Mouse (Mus musculus) intestine, embryonic 15.5 days (tissue): ENCODE results near the gene Slc41a1. TPM values are rescaled to one million over a fixed set of nuclear protein-coding genes. Genes with fewer than 3 reads are reported as not detected.

ENCODE experiments used
- ATAC-seq: fragments of 200-750 bp; cut with Nextera tagmentation; 2 replicates; pipeline ENCODE4 v1.8.0; 2017; ENCODE audit warnings: moderate TSS enrichment, moderate library complexity
- H3K27ac ChIP-seq: fragments of 300-500 bp; sonication (generic); 2 replicates; pipeline ENCODE4 v1.5.1; 2015; ENCODE audit warnings: mild to moderate bottlenecking, inconsistent platforms
- H3K27me3 ChIP-seq: fragments of 300-500 bp; sonication (generic); replicated peaks from 2 replicates; pipeline ENCODE4 v1.6.1; 2015; ENCODE audit warnings: inconsistent platforms
- H3K36me3 ChIP-seq: fragments of 300-500 bp; sonication (generic); 2 replicates; pipeline ENCODE4 v1.6.1; 2015; ENCODE audit warnings: inconsistent platforms
- H3K4me1 ChIP-seq: fragments of 300-500 bp; sonication (generic); replicated peaks from 2 replicates; pipeline ENCODE4 v1.6.1; 2015; ENCODE audit warnings: inconsistent platforms
- H3K4me2 ChIP-seq: fragments of 300-500 bp; sonication (generic); replicated peaks from 2 replicates; pipeline ENCODE4 v1.6.1; 2015; ENCODE audit warnings: mild to moderate bottlenecking, inconsistent platforms
- H3K4me3 ChIP-seq: fragments of 300-500 bp; sonication (generic); replicated peaks from 2 replicates; pipeline ENCODE4 v1.5.1; 2015; ENCODE audit warnings: inconsistent platforms
- H3K9ac ChIP-seq: fragments of 300-500 bp; sonication (generic); 2 replicates; pipeline ENCODE4 v1.6.1; 2015; ENCODE audit warnings: inconsistent platforms
- H3K9me3 ChIP-seq: fragments of 300-500 bp; sonication (generic); 2 replicates; pipeline ENCODE4 v1.6.1; 2016; ENCODE audit warnings: inconsistent platforms
- WGBS: fragments of 180-500 bp; shearing (Covaris S2); methylation state at CpG from one replicate; pipeline ENCODE4 v1.1.7; 2015; 5-methylcytosine and 5-hydroxymethylcytosine counted together
- polyA plus RNA-seq: library from polyadenylated mRNA; unstranded; fragments of >200 nt; fragmentation: Nextera tagmentation; extraction: Ambion mirVana; gene quantifications from 2 replicates; pipeline ENCODE4 v1.2.1, GENCODE M21; 2015

The Slc41a1 gene
- 10.5 and 10.7 TPM in 2 replicates for polyA plus RNA-seq

DNA sequence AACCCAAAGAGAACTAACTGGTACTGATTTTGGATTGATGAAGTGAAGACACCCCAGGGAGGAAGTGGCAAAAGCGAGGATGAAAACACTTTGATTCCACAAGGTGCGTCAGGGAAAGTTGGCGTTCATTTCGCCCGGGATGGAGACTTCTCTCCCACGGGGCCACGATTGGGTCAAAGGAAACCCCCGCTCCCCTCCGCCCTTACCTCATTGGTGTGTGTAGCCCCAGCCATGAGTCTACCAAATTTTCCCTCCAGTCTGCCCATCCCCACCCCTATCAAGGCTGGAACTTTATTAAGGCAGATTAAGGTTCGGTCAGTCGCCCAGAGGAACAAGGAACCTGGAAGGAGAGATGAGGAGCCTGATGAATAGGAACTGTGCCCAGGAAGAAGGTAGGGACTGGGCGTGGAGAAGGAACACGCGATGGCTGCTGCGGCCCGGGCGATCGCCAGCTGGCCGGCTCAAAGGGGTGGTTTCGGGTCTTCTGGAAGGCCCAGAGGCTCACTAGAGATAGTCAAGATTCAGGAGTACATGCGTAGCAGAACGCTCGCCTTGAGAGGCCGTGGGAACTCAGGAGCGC is at the start of gene Slc41a1:
Slc41a1 (plus strand) TSS at position 287 of the 580 bp plus-strand sequence.
- no peaks in the 10 kb centered on the region for H3K36me3 ChIP-seq
- peak within 1 kb of the TSS; percentile 81 for H3K4me2 ChIP-seq
- H3K27me3 ChIP-seq, result no peaks in the 10 kb centered on the region
- peaks cover 9% of the 10 kb centered on the region for H3K4me1 ChIP-seq
- peak within 1 kb of the TSS; percentile 76 for H3K27ac ChIP-seq
- WGBS, result 4% methylated on average over 25 of the region's 25 CpGs
- ATAC-seq, result peak; percentile 75
- peak within 1 kb of the TSS; percentile 75 for H3K9ac ChIP-seq
- H3K9me3 ChIP-seq, result no peaks in the 10 kb centered on the region
- peak within 1 kb of the TSS; percentile 77 for H3K4me3 ChIP-seq

- H3K27me3 ChIP-seq, result no peaks in the 10 kb centered on the region
- no peak overlapping the region for H3K9ac ChIP-seq
- no peak overlapping the region for H3K27ac ChIP-seq
- WGBS, result 36% methylated on average over 3 of the region's 3 CpGs
- H3K4me1 ChIP-seq, result 0 out of 2 replicates have a peak, but pooled peaks cover 3% of the 10 kb centered on the region
- H3K4me2 ChIP-seq, result no peak overlapping the region
- ATAC-seq, result no peak
- no peaks in the 10 kb centered on the region for H3K36me3 ChIP-seq
- no peaks in the 10 kb centered on the region for H3K9me3 ChIP-seq
- H3K4me3 ChIP-seq, result no peak overlapping the region
Measured at GRCm38 (mm10) chr1:131794591-131794990, 32.7 kb upstream of the Slc41a1 start.

DNA sequence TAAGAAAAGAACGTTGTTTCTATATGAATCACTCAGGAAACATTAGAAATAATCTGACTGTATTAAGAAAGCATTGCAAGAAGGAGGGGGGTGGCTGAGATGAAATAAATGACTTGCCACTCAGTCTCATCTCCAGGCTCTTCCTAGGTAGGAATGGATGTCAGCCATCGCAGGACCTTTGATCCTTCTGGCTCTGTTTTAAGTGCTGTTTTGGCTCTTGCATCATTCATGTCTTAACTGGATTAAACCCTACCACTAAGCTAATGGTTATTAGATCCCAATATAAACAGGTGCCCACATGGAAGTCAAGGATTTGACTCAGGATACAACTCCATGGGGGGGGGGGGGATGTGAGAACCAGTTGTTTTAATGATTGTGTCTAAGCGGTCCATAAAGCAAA is 32.1 kb upstream of the Slc41a1 start:
- Histone ChIP-seq H3K4me1 (0 out of 2 replicates have a peak, but pooled peaks cover 3% of the 10 kb centered on the region), H3K4me2 (no peak overlapping the region), H3K36me3 (no peaks in the 10 kb centered on the region), H3K9me3 (no peaks in the 10 kb centered on the region), H3K9ac (no peak overlapping the region), H3K27ac (no peak overlapping the region), H3K27me3 (no peaks in the 10 kb centered on the region), H3K4me3 (no peak overlapping the region)
- no peak for ATAC-seq
- WGBS, result 71% methylated on average over 3 of the region's 3 CpGs

- H3K27me3 ChIP-seq, result no peaks in the 10 kb centered on the region
- H3K4me1 ChIP-seq, result 0 out of 2 replicates have a peak, but pooled peaks cover 3% of the 10 kb centered on the region
- peak; percentile 88 for ATAC-seq
- peak within 1 kb of the TSS; percentile 26; the same call in 1 of the 2 replicates for H3K4me3 ChIP-seq
- WGBS, result 10% methylated on average over 26 of the region's 26 CpGs
- peak within 1 kb of the TSS; percentile 60 for H3K4me2 ChIP-seq
- H3K9ac ChIP-seq, result peak within 1 kb of the TSS; percentile 28
- H3K9me3 ChIP-seq, result no peaks in the 10 kb centered on the region
- H3K27ac ChIP-seq, result no peak within 1 kb of the TSS
- H3K36me3 ChIP-seq, result no peaks in the 10 kb centered on the region
Measured at GRCm38 (mm10) chr1:131797202-131797909, 29.9 kb upstream of the Slc41a1 start, which contains the start of gene Pm20d1. Pm20d1 (plus strand) TSS chr1:131797381.

DNA sequence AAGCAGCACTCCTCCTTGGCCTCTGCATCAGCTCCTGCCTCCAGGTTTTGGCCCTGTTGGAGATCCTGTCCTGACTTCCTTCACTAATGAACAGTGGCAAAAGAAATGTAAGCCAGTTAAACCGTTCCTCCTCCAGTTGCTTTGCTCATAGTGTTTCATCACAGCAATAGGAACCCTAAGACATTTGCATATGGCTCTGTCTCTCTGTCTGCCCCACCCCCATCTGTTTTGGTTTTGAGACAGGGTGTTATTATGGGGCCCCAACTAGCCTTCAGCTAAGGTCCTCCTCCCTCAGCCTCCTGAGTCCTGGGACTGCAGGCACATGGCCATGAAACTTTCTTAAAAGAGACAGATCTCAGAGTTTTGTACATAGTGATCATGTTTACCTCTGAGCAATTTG is 27.3 kb upstream of the Slc41a1 start:
- Histone ChIP-seq H3K4me1 (0 out of 2 replicates have a peak, but pooled peaks cover 3% of the 10 kb centered on the region), H3K27ac (no peak overlapping the region), H3K9ac (no peak overlapping the region), H3K4me2 (no peak overlapping the region), H3K9me3 (no peaks in the 10 kb centered on the region), H3K4me3 (no peak overlapping the region), H3K27me3 (no peaks in the 10 kb centered on the region), H3K36me3 (no peaks in the 10 kb centered on the region)
- WGBS, result 58% methylated on average over 1 of the region's 1 CpGs
- ATAC-seq, result no peak

DNA sequence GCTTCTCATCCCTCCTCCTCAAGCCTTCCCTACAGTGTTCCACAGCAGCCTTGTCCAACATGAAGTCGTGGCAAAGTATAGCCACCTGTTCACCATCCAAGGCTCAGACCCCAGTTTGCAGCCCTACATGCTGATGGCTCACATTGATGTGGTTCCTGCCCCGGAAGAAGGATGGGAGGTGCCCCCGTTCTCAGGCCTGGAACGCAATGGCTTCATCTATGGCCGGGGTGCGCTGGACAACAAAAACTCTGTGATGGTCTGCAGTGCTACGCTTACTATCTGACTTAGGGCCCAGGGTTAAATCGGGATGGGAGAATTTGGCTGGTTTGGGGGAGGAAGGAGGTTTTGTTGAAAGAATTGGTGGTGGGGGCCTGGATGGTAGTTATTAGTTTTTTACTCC is 26.2 kb upstream of the Slc41a1 start:
- Histone ChIP-seq H3K4me3 (no peak overlapping the region), H3K9ac (no peak overlapping the region), H3K4me2 (no peak overlapping the region), H3K36me3 (no peaks in the 10 kb centered on the region), H3K4me1 (0 out of 2 replicates have a peak, but pooled peaks cover 3% of the 10 kb centered on the region), H3K27ac (no peak overlapping the region), H3K9me3 (no peaks in the 10 kb centered on the region), H3K27me3 (no peaks in the 10 kb centered on the region)
- 94% methylated on average over 8 of the region's 8 CpGs for WGBS
- ATAC-seq, result no peak

DNA sequence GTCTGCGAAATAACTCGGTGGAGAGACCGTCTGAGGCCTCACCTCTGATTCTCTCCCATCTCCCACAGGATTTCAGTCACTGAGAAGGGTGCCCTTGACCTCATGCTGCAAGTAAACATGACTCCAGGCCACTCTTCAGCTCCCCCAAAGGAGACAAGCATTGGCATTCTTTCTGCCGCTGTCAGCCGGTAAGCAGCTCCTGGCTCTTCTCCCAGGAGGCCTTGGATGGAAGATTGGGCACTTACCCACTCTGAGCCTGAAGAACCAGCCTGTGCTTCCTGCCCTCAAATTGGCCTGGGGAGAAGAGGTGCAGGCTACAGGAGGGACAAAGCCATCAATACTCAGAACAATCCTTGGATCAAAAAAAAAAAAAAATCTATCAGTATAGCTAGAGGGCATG is 24.6 kb upstream of the Slc41a1 start:
- no peak overlapping the region for H3K4me3 ChIP-seq

DNA sequence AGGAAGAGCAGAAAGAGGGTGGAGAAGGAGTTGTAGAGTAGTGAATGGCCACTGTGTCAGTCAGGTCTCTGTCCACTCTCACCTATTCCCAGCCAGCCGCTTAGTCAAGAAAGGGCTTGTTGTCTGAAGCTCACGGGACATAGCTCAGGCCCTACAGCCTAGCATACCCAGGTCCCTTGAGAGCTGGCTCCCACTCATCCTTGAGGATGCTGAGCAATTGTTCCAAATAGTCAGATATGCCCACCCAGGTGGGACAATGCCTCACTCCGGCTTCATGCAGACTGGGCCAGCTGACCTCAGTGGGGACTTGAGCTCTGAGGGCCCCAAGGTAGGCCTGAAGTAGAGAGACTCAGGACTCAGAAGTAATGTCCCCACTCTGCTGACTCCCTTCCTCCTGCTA is 23.1 kb upstream of the Slc41a1 start:
- no peaks in the 10 kb centered on the region for H3K9me3 ChIP-seq
- H3K27me3 ChIP-seq, result no peaks in the 10 kb centered on the region
- no peak for ATAC-seq
- no peak overlapping the region for H3K9ac ChIP-seq
- no peak overlapping the region for H3K4me2 ChIP-seq
- no peak overlapping the region for H3K27ac ChIP-seq
- no peak overlapping the region for H3K4me3 ChIP-seq
- 94% methylated on average over 3 of the region's 3 CpGs for WGBS
- H3K36me3 ChIP-seq, result no peaks in the 10 kb centered on the region
- H3K4me1 ChIP-seq, result no peaks in the 10 kb centered on the region

More for the DNA sequence above, 24.6 kb upstream of the Slc41a1 start:
- H3K27ac ChIP-seq, result no peak overlapping the region
- H3K27me3 ChIP-seq, result no peaks in the 10 kb centered on the region
- H3K9me3 ChIP-seq, result no peaks in the 10 kb centered on the region
- no peak overlapping the region for H3K9ac ChIP-seq
- no peak overlapping the region for H3K4me2 ChIP-seq
- no peak for ATAC-seq
- H3K4me1 ChIP-seq, result 0 out of 2 replicates have a peak, but pooled peaks cover under 1% of the 10 kb centered on the region
- H3K36me3 ChIP-seq, result no peaks in the 10 kb centered on the region
- 79% methylated on average over 5 of the region's 5 CpGs for WGBS

DNA sequence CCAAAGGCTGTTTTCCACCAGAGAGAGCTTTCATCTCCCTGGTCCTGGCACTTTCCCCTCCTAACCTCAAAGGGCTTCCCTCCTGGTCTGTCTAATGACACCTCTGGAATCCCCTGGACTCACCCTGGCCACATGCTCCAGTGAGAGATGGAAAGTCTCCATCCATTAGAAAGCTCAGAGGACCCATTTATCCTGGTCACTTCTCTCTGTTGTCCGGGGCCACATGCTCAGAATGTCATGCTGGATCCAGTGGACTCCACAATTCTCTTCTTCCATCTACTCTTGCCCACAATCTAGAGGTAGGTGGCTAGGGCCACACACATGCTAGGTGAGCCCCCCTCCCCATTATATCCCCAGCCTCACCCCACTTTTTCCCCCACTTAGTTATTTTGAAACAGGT is 18.3 kb upstream of the Slc41a1 start:
- H3K4me1 ChIP-seq, result no peaks in the 10 kb centered on the region
- no peak overlapping the region for H3K4me3 ChIP-seq
- no peak overlapping the region for H3K9ac ChIP-seq
- H3K9me3 ChIP-seq, result no peaks in the 10 kb centered on the region
- H3K27ac ChIP-seq, result no peak overlapping the region
- WGBS, result 75% methylated on average over 1 of the region's 1 CpGs
- H3K4me2 ChIP-seq, result no peak overlapping the region
- no peak for ATAC-seq
- no peaks in the 10 kb centered on the region for H3K27me3 ChIP-seq
- H3K36me3 ChIP-seq, result no peaks in the 10 kb centered on the region

DNA sequence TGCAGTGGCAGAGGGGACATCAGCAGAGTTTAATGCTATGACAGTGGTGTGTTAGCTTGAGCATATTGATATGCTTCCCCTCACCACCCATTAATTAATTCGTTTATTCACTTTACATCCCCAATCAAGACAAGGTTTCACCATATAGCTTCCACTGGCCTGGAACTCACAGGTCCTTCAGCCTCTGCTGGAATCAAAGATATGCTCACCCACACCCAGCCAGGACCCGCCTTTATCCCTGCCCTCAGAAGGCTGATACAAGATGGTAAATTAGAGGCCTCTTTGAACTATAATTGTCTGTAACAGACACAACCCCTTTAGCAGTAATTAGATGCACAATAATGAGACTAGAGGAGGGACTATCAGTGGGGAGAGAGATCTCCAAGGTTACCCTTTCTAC is 17.6 kb upstream of the Slc41a1 start:
- H3K4me1 ChIP-seq, result no peaks in the 10 kb centered on the region
- H3K9me3 ChIP-seq, result no peaks in the 10 kb centered on the region
- WGBS, result 74% methylated on average over 2 of the region's 2 CpGs
- no peaks in the 10 kb centered on the region for H3K36me3 ChIP-seq
- H3K9ac ChIP-seq, result no peak overlapping the region
- H3K4me3 ChIP-seq, result no peak overlapping the region
- no peak overlapping the region for H3K4me2 ChIP-seq
- no peak overlapping the region for H3K27ac ChIP-seq
- ATAC-seq, result no peak
- no peaks in the 10 kb centered on the region for H3K27me3 ChIP-seq

GRCm38 (mm10) chr1:131811393-131811792 is 15.9 kb upstream of the Slc41a1 start:
- H3K9ac ChIP-seq, result no peak overlapping the region
- no peak for ATAC-seq
- H3K27ac ChIP-seq, result no peak overlapping the region
- no peaks in the 10 kb centered on the region for H3K36me3 ChIP-seq
- no peak overlapping the region for H3K4me3 ChIP-seq
- H3K27me3 ChIP-seq, result no peaks in the 10 kb centered on the region
- H3K4me2 ChIP-seq, result no peak overlapping the region
- no peaks in the 10 kb centered on the region for H3K9me3 ChIP-seq
- WGBS, result 82% methylated on average over 1 of the region's 1 CpGs
- no peaks in the 10 kb centered on the region for H3K4me1 ChIP-seq

- no peak for ATAC-seq
- no peaks in the 10 kb centered on the region for H3K9me3 ChIP-seq
- H3K4me2 ChIP-seq, result no peak overlapping the region
- H3K27me3 ChIP-seq, result no peaks in the 10 kb centered on the region
- H3K9ac ChIP-seq, result no peak overlapping the region
- H3K36me3 ChIP-seq, result no peaks in the 10 kb centered on the region
- WGBS, result 48% methylated on average over 9 of the region's 9 CpGs
- no peaks in the 10 kb centered on the region for H3K4me1 ChIP-seq
- H3K4me3 ChIP-seq, result no peak overlapping the region
- H3K27ac ChIP-seq, result no peak overlapping the region
Measured at GRCm38 (mm10) chr1:131812006-131812405, 15.3 kb upstream of the Slc41a1 start.
